Mouse (Mus musculus) testis, adult 2 months (tissue): ENCODE data around the gene Simc1.

Experiments used
- CTCF ChIP-seq: fragments of 200-500 bp; IDR thresholded peaks from 2 replicates; pipeline ENCODE4 v1.5.1; 2012; ENCODE audit warnings: low read depth, mild to moderate bottlenecking, inconsistent platforms, low read length, moderate library complexity; ENCODE audit not compliant: control insufficient read depth, insufficient read depth, insufficient replicate concordance
- POLR2A ChIP-seq: fragments of 200-500 bp; IDR thresholded peaks from 2 replicates; pipeline ENCODE4 v1.6.1; 2012; ENCODE audit warnings: low read depth, mild to moderate bottlenecking, inconsistent platforms, low read length, moderate library complexity; ENCODE audit not compliant: control insufficient read depth

- TF ChIP-seq CTCF (no peak), POLR2A (peak; percentile 75)
Measured at GRCm38 (mm10) chr13:54503604-54504521, at the start of gene Simc1.
